Mouse (Mus musculus): ENCODE results near the gene Optn. TPM values are rescaled to one million over a fixed set of nuclear protein-coding genes. Genes with fewer than 3 reads are reported as not detected.

The Optn gene
- polyA plus RNA-seq, 1 experiment from 2014 or later = 12.4 TPM

DNA sequence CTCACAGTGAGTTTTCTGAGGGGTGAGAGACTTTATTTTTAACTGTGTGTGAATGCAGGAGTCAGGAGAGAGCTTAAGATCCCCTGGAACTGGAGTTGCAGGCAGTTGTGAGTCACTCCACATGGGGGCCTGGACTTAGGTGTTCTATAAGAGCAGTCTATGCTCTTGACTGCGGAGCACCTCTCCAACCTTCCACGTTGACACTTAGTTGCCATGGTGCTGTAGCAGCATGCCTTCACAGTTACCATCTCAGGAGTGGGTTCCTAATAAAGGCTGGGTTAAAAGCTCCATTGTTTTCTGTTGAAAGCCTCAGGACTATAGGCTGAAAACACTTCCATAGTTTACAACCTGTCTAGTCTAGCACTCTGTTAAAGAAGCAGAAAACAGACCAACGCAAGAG, 26.5 kb downstream of the Optn start:
- no peaks in the 10 kb centered on the region for H3K36me3 ChIP-seq
- H3K4me2 ChIP-seq = no peak overlapping the region
- no peak for ATAC-seq (ENCODE audit: insufficient read depth, low FRiP score, low read depth)
- H3K9ac ChIP-seq = no peak overlapping the region
- H3K4me1 ChIP-seq = peaks cover 4% of the 10 kb centered on the region; the same call in 1 of the 2 replicates
- no peaks in the 10 kb centered on the region for H3K27me3 ChIP-seq (replicated peaks)
- H3K9me3 ChIP-seq = no peaks in the 10 kb centered on the region
- no peak overlapping the region for H3K4me3 ChIP-seq (replicated peaks)
- 75% methylated on average over 3 of the region's 3 CpGs for WGBS
- no peak overlapping the region for H3K27ac ChIP-seq

DNA sequence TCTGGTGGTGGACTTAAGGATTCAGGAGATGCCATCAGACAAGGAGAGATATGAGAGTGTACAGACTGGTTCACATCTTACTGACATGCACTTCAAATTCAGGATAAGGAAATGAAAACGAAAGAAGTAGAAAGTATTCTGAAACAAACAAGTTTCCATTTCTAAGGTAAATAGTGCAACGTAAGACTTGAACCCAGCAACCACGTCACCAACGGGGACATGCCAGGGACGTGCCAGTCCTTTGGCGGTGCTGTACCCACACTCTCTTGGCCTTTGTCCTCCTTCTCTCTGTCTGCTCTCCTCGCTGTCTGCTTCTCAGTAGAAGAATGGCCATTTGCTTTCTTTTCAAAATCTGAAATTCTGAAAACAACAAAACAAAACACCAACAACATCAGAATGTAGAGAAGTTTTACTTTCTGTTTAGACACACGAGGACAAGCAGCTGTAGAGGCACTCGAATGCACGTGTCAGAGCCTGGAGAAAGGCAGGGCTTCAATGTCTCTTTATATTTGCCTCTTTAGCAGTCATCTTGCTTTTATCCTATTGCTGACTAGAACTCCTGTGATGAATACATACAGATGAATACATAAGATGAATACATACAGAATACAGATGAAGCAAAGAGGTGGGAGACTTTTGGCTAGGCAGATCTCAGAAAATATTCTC, 27.3 kb downstream of the Optn start:
- Histone ChIP-seq H3K4me3 (replicated peaks) (no peak overlapping the region), H3K9me3 (no peaks in the 10 kb centered on the region), H3K27me3 (replicated peaks) (no peaks in the 10 kb centered on the region), H3K27ac (no peak overlapping the region), H3K4me2 (no peak overlapping the region), H3K36me3 (no peaks in the 10 kb centered on the region), H3K4me1 (peaks cover 4% of the 10 kb centered on the region; the same call in 1 of the 2 replicates), H3K9ac (no peak overlapping the region)
- 81% methylated on average over 10 of the region's 10 CpGs for WGBS
- ATAC-seq (ENCODE audit: insufficient read depth, low FRiP score, low read depth) = no peak

DNA sequence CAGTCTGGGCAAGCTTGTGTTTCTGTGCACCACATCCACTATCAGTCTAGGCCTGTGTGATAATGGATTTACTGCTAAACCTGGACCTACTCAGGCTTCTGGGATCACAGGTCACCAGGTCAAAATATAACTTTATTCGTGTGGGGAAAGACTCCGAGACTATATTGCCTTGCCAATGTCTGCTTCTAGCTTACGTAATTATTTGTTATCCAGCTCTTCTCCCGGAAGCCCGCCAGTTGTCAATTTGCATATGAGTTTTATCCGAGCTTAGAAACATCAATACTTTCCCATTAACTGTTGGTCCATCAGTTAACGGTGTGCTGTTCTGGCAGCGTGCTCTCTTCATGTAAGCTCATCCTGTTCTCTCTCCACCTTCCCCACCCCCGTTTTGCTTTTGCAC, 28.6 kb downstream of the Optn start:
- H3K36me3 ChIP-seq = no peaks in the 10 kb centered on the region
- no peak overlapping the region for H3K4me3 ChIP-seq (replicated peaks)
- H3K27me3 ChIP-seq (replicated peaks) = no peaks in the 10 kb centered on the region
- H3K27ac ChIP-seq = no peak overlapping the region
- H3K9me3 ChIP-seq = no peaks in the 10 kb centered on the region
- no peak overlapping the region for H3K4me2 ChIP-seq
- 82% methylated on average over 9 of the region's 9 CpGs for WGBS
- no peak overlapping the region for H3K9ac ChIP-seq
- peaks cover 4% of the 10 kb centered on the region; the same call in 1 of the 2 replicates for H3K4me1 ChIP-seq
- ATAC-seq (ENCODE audit: insufficient read depth, low FRiP score, low read depth) = no peak

DNA sequence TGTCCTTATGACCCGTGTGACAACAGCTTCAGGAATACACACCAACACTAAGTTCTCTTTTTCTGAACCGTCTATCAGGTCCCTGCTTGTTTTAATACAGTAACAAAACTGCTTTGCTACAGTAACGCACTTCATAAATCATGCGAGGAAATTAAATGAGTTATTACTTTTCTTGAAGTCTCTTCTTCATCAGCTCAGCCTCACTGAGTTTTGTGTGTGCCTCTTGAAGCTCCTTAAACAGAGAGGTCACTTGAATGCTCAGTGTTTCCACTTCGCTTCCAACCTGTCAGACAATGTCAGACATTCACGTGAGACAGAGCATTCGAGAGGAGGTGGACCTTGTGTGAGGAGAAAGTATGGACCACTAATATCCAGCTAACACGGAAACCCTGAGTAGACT, 29.1 kb downstream of the Optn start:
- 77% methylated on average over 8 of the region's 8 CpGs for WGBS
- H3K36me3 ChIP-seq = no peaks in the 10 kb centered on the region
- no peak overlapping the region for H3K4me2 ChIP-seq
- H3K4me3 ChIP-seq (replicated peaks) = no peak overlapping the region
- no peak overlapping the region for H3K27ac ChIP-seq
- H3K27me3 ChIP-seq (replicated peaks) = no peaks in the 10 kb centered on the region
- no peak overlapping the region for H3K9ac ChIP-seq
- H3K4me1 ChIP-seq = peaks cover 4% of the 10 kb centered on the region; the same call in 1 of the 2 replicates
- ATAC-seq (ENCODE audit: insufficient read depth, low FRiP score, low read depth) = no peak
- no peaks in the 10 kb centered on the region for H3K9me3 ChIP-seq

DNA sequence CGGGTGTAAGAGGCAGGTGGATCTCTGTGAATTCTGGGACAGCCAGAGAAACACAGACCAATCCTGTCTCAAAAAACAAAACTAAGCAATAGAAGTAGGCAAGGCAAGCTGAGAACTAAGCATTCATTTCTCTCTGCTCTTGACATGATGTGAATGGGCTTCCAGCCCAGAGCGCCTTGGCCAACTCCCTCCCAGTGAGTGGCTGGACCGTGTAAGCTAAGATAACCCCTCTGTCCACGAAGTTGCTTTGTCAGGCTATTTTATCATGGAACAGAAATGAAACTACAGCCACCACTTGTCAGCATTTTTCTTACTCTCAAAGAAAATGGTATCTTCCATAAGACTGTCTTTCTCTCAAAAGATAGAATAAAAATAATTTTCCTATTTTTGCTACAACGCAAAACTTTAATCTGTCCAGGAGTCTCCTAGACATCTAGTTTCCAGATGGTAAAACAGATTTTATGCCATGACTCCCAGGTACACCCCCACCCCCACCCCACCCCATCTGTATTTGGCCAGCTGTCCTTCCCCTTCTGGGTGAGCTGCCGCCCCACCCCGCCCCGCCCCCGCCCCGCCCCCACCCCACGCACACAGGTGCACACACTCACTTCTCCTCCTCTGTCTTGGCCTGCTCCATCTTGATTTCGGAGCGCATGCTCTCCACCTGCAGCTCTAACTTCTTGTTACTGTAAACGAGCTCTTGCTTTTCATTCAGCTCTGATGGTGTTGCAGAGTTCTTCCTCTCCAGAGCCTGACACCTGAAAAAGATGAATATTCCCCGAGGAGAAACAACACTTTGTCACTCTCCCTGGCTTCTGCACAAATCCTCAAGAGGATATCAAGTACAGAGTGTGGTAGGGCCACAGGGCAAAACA, 30.1 kb downstream of the Optn start:
- H3K9me3 ChIP-seq = no peaks in the 10 kb centered on the region
- H3K27me3 ChIP-seq (replicated peaks) = no peaks in the 10 kb centered on the region
- H3K4me1 ChIP-seq = peaks cover 4% of the 10 kb centered on the region; the same call in 1 of the 2 replicates
- H3K27ac ChIP-seq = no peak overlapping the region
- 52% methylated on average over 15 of the region's 15 CpGs for WGBS
- no peak; the same call in 1 of the 2 replicates for ATAC-seq (ENCODE audit: insufficient read depth, low FRiP score, low read depth)
- no peak overlapping the region for H3K9ac ChIP-seq
- H3K36me3 ChIP-seq = no peaks in the 10 kb centered on the region
- H3K4me2 ChIP-seq = no peak overlapping the region
- no peak overlapping the region for H3K4me3 ChIP-seq (replicated peaks)

DNA sequence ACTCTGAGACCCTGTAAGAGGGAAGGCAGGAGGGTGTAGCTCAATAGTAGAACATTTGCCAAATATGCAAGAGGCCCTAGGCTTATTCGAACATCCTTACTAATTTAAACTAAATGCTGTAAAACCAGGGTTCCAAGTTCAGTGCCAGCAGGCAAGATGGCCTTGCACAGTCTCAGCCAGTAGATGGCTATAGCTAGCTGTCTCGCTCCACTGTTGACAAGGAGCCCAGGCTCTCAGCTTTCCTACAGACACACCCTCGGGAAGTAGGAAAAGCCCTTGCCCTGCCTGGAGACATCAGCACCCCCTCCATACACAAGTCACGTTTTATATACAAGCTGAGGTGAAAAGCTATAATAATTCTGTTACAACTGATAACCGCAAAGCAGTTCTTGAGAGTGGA, 31.2 kb downstream of the Optn start:
- no peaks in the 10 kb centered on the region for H3K36me3 ChIP-seq
- no peak overlapping the region for H3K27ac ChIP-seq
- WGBS = 59% methylated on average over 5 of the region's 5 CpGs
- no peak overlapping the region for H3K4me3 ChIP-seq (replicated peaks)
- H3K9me3 ChIP-seq = no peaks in the 10 kb centered on the region
- no peaks in the 10 kb centered on the region for H3K27me3 ChIP-seq (replicated peaks)
- peaks cover 4% of the 10 kb centered on the region; the same call in 1 of the 2 replicates for H3K4me1 ChIP-seq
- no peak overlapping the region for H3K4me2 ChIP-seq
- ATAC-seq (ENCODE audit: insufficient read depth, low FRiP score, low read depth) = peak; percentile 63
- H3K9ac ChIP-seq = no peak overlapping the region

DNA sequence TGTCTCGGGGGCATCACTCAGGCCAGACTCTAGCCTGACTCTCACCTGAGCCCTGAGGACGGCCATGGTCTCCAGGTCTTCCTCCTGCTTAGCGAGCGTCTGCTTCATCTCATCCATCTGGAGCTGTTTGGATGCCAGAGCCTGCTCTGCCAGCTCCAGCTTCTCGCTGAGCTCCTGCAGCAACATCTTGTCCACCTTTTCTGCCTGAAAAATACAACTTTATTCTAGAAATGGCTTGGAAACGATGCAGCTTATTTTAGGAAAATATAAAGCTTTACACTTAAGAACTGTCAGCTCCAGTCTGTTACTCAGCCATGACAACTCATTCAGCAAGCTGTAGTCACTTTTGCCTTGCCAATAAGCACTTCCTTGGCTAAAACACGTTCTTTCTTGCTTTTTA, 32.6 kb downstream of the Optn start:
- Histone ChIP-seq H3K9me3 (no peaks in the 10 kb centered on the region), H3K9ac (no peak overlapping the region), H3K27ac (no peak overlapping the region), H3K4me3 (replicated peaks) (no peak overlapping the region), H3K4me2 (no peak overlapping the region), H3K36me3 (no peaks in the 10 kb centered on the region), H3K27me3 (replicated peaks) (no peaks in the 10 kb centered on the region), H3K4me1 (peaks cover 4% of the 10 kb centered on the region; the same call in 1 of the 2 replicates)
- WGBS = 80% methylated on average over 7 of the region's 7 CpGs
- no peak for ATAC-seq (ENCODE audit: insufficient read depth, low FRiP score, low read depth)

DNA sequence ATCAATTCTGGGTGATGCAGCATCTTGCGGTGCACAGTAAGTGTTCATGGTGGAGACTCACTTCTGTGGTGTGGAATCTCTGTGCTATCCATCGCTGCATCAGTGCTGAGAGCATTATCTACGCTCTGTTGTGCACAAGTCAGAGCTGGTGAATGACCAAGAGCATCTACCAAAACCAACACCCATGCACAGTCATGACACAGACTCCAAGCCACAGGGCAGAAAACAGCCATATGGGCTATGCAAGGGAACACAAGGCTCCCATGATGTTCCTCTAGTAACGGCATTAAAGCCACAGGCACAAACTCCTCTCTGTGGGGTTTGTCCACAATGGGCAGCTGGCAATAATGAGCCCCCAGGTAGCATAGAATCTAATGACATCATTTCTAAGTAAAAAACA, 34.0 kb downstream of the Optn start:
- no peak overlapping the region for H3K27ac ChIP-seq
- H3K36me3 ChIP-seq = no peaks in the 10 kb centered on the region
- peaks cover 4% of the 10 kb centered on the region; the same call in 1 of the 2 replicates for H3K4me1 ChIP-seq
- H3K9ac ChIP-seq = no peak overlapping the region
- H3K9me3 ChIP-seq = no peaks in the 10 kb centered on the region
- no peak for ATAC-seq (ENCODE audit: insufficient read depth, low FRiP score, low read depth)
- no peak overlapping the region for H3K4me2 ChIP-seq
- 95% methylated on average over 4 of the region's 4 CpGs for WGBS
- no peaks in the 10 kb centered on the region for H3K27me3 ChIP-seq (replicated peaks)
- no peak overlapping the region for H3K4me3 ChIP-seq (replicated peaks)

DNA sequence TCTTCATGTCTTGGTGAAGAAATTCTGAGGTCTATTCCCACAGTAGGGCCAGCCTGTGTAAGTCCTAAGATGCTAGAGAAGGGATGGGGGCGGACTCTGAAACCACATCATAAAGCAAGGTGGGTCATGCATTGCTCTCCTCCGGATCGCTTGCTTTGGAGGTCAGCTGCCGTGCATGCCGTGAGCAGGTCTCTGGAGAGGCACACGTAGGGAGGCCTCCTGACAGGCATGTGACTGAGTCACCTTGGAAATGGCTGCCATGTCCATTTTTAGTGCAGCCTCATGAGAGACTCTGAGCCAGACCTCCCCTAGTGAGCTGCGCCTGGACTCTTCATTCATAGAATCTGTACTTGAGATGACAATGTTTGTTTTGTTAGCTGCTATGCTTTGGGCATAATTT, 35.8 kb downstream of the Optn start:
- Histone ChIP-seq H3K36me3 (no peaks in the 10 kb centered on the region), H3K9me3 (no peaks in the 10 kb centered on the region), H3K4me1 (no peaks in the 10 kb centered on the region), H3K4me2 (no peak overlapping the region), H3K27me3 (replicated peaks) (no peaks in the 10 kb centered on the region), H3K4me3 (replicated peaks) (no peak overlapping the region), H3K9ac (no peak overlapping the region), H3K27ac (no peak overlapping the region)
- ATAC-seq (ENCODE audit: insufficient read depth, low FRiP score, low read depth) = no peak
- WGBS = 82% methylated on average over 7 of the region's 7 CpGs

DNA sequence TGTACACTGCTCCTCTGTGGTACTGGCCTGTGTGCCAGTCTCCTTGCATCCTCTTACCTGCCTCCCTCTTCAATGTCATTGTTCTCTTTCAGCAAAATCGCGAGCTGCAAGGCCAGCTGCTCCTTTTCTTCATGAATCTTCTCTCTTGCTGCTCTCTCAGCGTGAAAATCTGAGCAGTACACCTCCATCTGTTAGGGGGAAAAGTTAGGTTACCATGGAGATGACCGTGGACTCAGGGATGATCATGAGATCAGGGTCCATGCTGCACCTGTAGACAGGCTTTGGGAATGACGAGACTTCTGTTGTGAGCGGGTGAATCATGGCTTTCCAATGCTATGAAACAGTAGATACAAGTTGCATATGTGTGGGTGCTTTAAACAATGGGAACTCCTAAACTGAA, 36.8 kb downstream of the Optn start:
- no peak overlapping the region for H3K4me3 ChIP-seq (replicated peaks)
- no peak for ATAC-seq (ENCODE audit: insufficient read depth, low FRiP score, low read depth)
- H3K4me1 ChIP-seq = no peaks in the 10 kb centered on the region
- H3K9me3 ChIP-seq = no peaks in the 10 kb centered on the region
- H3K27me3 ChIP-seq (replicated peaks) = no peaks in the 10 kb centered on the region
- no peaks in the 10 kb centered on the region for H3K36me3 ChIP-seq
- WGBS = 73% methylated on average over 6 of the region's 6 CpGs
- H3K27ac ChIP-seq = no peak overlapping the region
- no peak overlapping the region for H3K4me2 ChIP-seq
- H3K9ac ChIP-seq = no peak overlapping the region

DNA sequence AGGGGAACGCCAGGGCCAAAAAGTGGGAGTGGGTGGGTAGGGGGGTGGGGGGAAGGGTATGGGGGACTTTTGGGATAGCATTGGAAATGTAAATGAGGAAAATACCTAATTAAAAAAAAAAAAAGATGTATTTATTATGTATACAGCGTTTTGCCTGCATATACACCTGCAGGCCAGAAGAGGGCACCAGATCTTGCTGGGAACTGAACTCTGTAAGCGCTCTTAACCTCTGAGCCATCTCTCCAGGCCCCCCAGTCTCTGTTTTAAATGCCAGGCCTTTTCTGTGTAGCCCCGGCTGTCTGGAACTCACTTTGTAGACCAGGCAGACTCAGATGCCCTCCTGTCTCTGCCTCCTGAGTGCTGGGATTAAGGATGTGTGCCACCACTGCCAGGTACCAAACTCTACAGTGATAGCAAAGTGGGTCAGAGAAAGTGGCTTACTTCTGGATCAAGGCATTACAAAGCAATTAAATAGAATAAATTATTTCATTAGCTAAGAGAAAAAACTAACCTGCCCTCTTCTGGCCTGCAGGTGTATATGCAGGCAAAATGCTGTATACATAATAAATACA, 38.6 kb downstream of the Optn start:
- ATAC-seq (ENCODE audit: insufficient read depth, low FRiP score, low read depth) = no peak
- 48% methylated on average over 4 of the region's 4 CpGs for WGBS
- H3K36me3 ChIP-seq = no peaks in the 10 kb centered on the region

More for the DNA sequence above, 38.6 kb downstream of the Optn start:
- Histone ChIP-seq H3K27ac (no peak overlapping the region), H3K27me3 (replicated peaks) (no peaks in the 10 kb centered on the region), H3K9ac (no peak overlapping the region), H3K4me2 (no peak overlapping the region), H3K4me3 (replicated peaks) (no peak overlapping the region), H3K9me3 (no peaks in the 10 kb centered on the region), H3K4me1 (no peaks in the 10 kb centered on the region)
